Mouse (Mus musculus) midbrain, embryonic 14.5 days (tissue): ENCODE results near the gene Zmym6. TPM values are rescaled to one million over a fixed set of nuclear protein-coding genes. Genes with fewer than 3 reads are reported as not detected.
A peak's percentile ranks its signal among the peaks of the same experiment; 100 is the strongest.

Experiments used
- ATAC-seq: fragments of 200-750 bp; cut with Nextera tagmentation; 2 replicates; pipeline ENCODE4 v1.8.0; 2017; ENCODE audit warnings: moderate number of reproducible peaks, moderate library complexity; ENCODE audit not compliant: low FRiP score, low TSS enrichment
- DNase-seq: peaks from one replicate; pipeline ENCODE4 v3.0.0-alpha.2; 2015
- H3K27ac ChIP-seq: fragments of 300-500 bp; sonication (generic); replicated peaks from 2 replicates; pipeline ENCODE4 v1.5.1; 2014; ENCODE audit warnings: mild to moderate bottlenecking, low read depth, low read length, moderate library complexity
- H3K27me3 ChIP-seq: fragments of 300-500 bp; sonication (generic); 2 replicates; pipeline ENCODE4 v1.6.1; 2014; ENCODE audit warnings: low read length, control low read depth, mixed read lengths; ENCODE audit not compliant: control insufficient read depth, insufficient read depth
- H3K36me3 ChIP-seq: fragments of 300-500 bp; sonication (generic); 2 replicates; pipeline ENCODE4 v1.6.1; 2014; ENCODE audit warnings: low read length, control low read depth; ENCODE audit not compliant: control insufficient read depth, insufficient read depth
- H3K4me1 ChIP-seq: fragments of 300-500 bp; sonication (generic); 2 replicates; pipeline ENCODE4 v1.6.1; 2014; ENCODE audit warnings: mild to moderate bottlenecking, antibody characterized with exemption, low read length, control low read depth; ENCODE audit not compliant: control insufficient read depth, insufficient read depth
- H3K4me2 ChIP-seq: fragments of 300-500 bp; sonication (generic); 2 replicates; pipeline ENCODE4 v1.6.1; 2014; ENCODE audit warnings: mild to moderate bottlenecking, low read length, moderate library complexity
- H3K4me3 ChIP-seq: fragments of 300-500 bp; sonication (generic); replicated peaks from 2 replicates; pipeline ENCODE4 v1.5.1; 2014; ENCODE audit warnings: low read depth, low read length
- H3K9ac ChIP-seq: fragments of 300-500 bp; sonication (generic); replicated peaks from 2 replicates; pipeline ENCODE4 v1.6.1; 2014; ENCODE audit warnings: mild to moderate bottlenecking, low read length, moderate library complexity
- H3K9me3 ChIP-seq: fragments of 300-500 bp; sonication (generic); 2 replicates; pipeline ENCODE4 v1.6.1; 2016; ENCODE audit warnings: low read length, control low read depth, mixed read lengths; ENCODE audit not compliant: control insufficient read depth
- WGBS: fragments of 180-500 bp; shearing (Covaris S2); extraction: QIAGEN DNeasy Blood & Tissue Kit; methylation state at CpG from one replicate; pipeline ENCODE4 v1.1.7; 2014; 5-methylcytosine and 5-hydroxymethylcytosine counted together
- polyA plus RNA-seq: library from polyadenylated mRNA; unstranded; fragments of >200 nt; fragmentation: Nextera tagmentation; extraction: Ambion mirVana; gene quantifications from 2 replicates; pipeline ENCODE4 v1.2.1, GENCODE M21; 2014

The Zmym6 gene
- polyA plus RNA-seq, 1 experiment from 2014 or later: 42.8 TPM

DNA sequence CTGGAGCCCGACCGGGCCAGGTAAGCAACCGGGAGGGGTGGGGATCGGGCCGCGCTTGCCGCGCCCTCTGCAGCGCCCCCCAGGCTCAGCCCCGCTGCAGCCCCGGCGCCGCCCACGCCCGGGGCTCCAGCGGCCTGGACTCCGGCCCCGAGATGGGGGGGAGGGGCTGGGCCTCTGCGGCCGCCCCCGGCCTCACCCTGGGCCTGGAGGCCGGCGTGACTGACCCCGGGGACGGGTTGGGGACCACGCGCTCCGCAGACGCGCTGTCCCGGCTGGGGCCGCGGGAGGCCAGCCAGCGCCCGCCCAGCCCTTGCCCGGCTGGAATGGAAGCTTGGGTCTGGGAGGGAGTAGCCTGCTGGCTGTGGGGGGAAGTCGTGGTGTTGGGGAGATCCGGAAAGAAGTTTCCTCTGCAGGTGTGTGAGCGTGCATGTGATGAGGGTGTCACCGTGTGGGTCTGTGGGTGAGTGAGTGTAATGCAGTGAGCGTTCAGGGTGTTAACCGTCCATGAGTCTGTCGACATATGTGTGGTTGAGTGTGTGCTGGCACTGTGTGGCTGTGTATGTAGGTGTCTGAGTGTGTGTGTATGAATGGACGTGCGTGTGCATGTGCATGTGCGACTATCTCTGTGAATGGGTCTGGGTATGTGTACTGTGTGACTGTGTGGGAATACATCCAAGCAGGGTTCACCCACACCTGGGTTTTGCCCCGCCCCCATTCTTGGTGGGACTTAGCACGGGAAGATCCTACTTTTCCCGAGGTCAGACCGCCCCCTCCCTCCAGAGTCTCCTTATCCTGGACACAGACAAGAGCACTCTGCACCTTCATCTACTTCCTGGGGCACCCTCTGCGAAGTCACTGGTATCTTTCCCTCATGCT, 92.4 kb downstream of the Zmym6 start:
- peak; percentile 49 for ATAC-seq
- H3K9ac ChIP-seq: peak overlapping the region; percentile 92
- no peaks in the 10 kb centered on the region for H3K36me3 ChIP-seq
- WGBS: 2% methylated on average over 51 of the region's 51 CpGs
- H3K4me3 ChIP-seq: peak overlapping the region; percentile 86
- no peaks in the 10 kb centered on the region for H3K9me3 ChIP-seq
- no peak for DNase-seq
- H3K27ac ChIP-seq: peak overlapping the region; percentile 79
- peaks cover 36% of the 10 kb centered on the region for H3K4me1 ChIP-seq
- H3K4me2 ChIP-seq: peak overlapping the region; percentile 97
- H3K27me3 ChIP-seq: peaks cover 4% of the 10 kb centered on the region; the same call in 1 of the 2 replicates

DNA sequence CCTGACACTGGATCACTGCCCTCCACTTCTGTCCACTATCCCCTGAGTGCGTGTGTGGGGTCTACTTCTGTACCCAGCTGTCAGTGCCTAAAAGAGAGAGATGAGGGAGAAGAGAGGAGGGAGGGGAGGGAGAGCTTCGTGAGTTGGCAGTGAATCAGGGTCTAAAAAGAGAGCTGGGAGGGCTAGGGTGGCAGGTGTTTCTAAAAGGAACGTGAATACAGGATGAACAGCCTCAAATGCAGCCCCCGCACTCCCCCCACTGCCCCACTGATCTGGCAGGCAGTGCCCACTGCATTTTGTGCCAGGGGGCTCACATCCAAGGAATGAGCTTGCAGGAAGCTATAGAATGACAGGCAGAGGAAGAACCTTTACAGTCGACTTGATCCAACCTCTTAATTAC, 93.7 kb downstream of the Zmym6 start:
- Histone ChIP-seq H3K9ac (no peak overlapping the region), H3K27ac (no peak overlapping the region), H3K4me1 (peaks cover 36% of the 10 kb centered on the region), H3K27me3 (peaks cover 4% of the 10 kb centered on the region; the same call in 1 of the 2 replicates), H3K36me3 (no peaks in the 10 kb centered on the region), H3K9me3 (no peaks in the 10 kb centered on the region), H3K4me2 (peak overlapping the region; percentile 97), H3K4me3 (no peak overlapping the region)
- ATAC-seq (no peak), DNase-seq (no peak)
- 29% methylated on average over 5 of the region's 5 CpGs for WGBS

DNA sequence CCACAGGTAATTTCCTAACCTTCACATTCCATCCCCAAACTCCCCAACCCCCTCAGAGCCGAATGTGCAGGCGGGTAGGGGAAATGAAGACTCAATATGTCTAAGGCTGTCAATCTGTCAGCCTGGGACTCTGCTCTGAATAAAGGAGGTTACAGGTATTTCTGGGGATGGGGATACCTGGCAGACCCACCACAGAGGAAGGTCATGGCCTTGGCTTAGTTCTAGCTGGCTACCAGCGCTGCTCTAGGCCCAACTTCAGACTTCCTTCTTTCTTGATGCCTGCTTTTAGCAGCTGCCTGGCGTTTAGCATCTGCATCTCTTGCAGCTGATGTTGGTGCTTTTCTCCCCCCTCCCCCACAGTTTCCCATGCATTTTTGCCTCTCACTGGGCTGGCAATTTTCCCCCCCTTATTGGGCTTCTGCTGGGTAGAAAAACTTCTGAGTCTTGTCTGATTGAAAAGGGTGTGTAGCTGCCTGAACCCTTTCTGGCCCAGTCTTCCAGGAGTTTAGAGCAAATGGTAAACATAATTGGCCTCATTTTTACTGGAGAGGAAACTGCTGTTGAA, 94.2 kb downstream of the Zmym6 start:
- ATAC-seq (no peak), DNase-seq (no peak)
- Histone ChIP-seq H3K4me2 (peak overlapping the region; percentile 97; the same call in 1 of the 2 replicates), H3K4me3 (no peak overlapping the region), H3K36me3 (no peaks in the 10 kb centered on the region), H3K27me3 (peaks cover 4% of the 10 kb centered on the region; the same call in 1 of the 2 replicates), H3K9me3 (no peaks in the 10 kb centered on the region), H3K27ac (no peak overlapping the region), H3K9ac (no peak overlapping the region; the same call in 1 of the 2 replicates), H3K4me1 (peaks cover 36% of the 10 kb centered on the region)
- 56% methylated on average over 4 of the region's 4 CpGs for WGBS

- ATAC-seq: no peak
- Histone ChIP-seq H3K4me3 (no peak overlapping the region), H3K9ac (no peak overlapping the region), H3K27me3 (peaks cover 3% of the 10 kb centered on the region; the same call in 1 of the 2 replicates), H3K9me3 (no peaks in the 10 kb centered on the region), H3K36me3 (no peaks in the 10 kb centered on the region), H3K4me1 (peaks cover 36% of the 10 kb centered on the region), H3K27ac (no peak overlapping the region), H3K4me2 (no peak overlapping the region)
- DNase-seq: no peak
- 10% methylated on average over 7 of the region's 7 CpGs for WGBS
These were observed 94.9 kb downstream of the Zmym6 start for GRCm38 (mm10) chr4:127172119-127172518.

DNA sequence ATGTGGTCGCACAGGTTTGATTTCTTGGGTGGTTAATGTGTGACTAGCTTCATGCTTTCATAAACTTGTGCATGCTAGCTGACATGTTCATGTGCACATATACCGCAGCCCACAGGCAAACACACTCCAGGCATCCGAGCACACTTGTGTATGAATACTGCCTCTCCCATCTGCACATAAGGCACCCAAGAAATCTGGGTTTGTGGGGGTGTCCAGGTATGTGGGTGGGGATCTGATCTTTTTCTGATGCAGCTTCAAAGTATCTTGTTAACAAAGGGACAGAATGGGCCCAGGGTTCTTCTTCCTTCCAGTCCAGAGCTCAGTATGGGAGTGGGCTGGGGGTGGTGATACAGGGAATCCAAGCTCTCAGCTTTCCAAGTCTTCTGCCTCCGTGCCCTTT, 95.4 kb downstream of the Zmym6 start:
- ATAC-seq: no peak
- Histone ChIP-seq H3K9ac (peak overlapping the region; percentile 3; the same call in 1 of the 2 replicates), H3K4me2 (0 out of 2 replicates have a peak overlapping the region, but pooled peaks have one; percentile 27), H3K9me3 (no peaks in the 10 kb centered on the region), H3K27me3 (no peaks in the 10 kb centered on the region; the same call in 1 of the 2 replicates), H3K27ac (no peak overlapping the region), H3K36me3 (no peaks in the 10 kb centered on the region), H3K4me1 (peaks cover 35% of the 10 kb centered on the region), H3K4me3 (no peak overlapping the region)
- WGBS: 66% methylated on average over 4 of the region's 4 CpGs
- no peak for DNase-seq

- H3K9ac ChIP-seq: no peak overlapping the region
- ATAC-seq (no peak), DNase-seq (peak; percentile 62)
- peak overlapping the region; percentile 27; the same call in 1 of the 2 replicates for H3K4me2 ChIP-seq
- no peaks in the 10 kb centered on the region for H3K36me3 ChIP-seq
- H3K4me1 ChIP-seq: peaks cover 30% of the 10 kb centered on the region
- no peaks in the 10 kb centered on the region for H3K9me3 ChIP-seq
- WGBS: 3% methylated on average over 8 of the region's 8 CpGs
- H3K4me3 ChIP-seq: no peak overlapping the region
- no peaks in the 10 kb centered on the region for H3K27me3 ChIP-seq
- H3K27ac ChIP-seq: no peak overlapping the region
These were observed 96.3 kb downstream of the Zmym6 start for GRCm38 (mm10) chr4:127173461-127173860.

Other genes starting within 250 kb of the Zmym6 start
- gene Zmym4, start 109.2 kb upstream of the Zmym6 start, polyA plus RNA-seq: 33.7 and 37.7 TPM in 2 replicates
- gene Sfpq, start 56.1 kb upstream of the Zmym6 start, polyA plus RNA-seq: 119 and 131 TPM in 2 replicates
- gene Zmym1, start 16.2 kb upstream of the Zmym6 start, polyA plus RNA-seq: 20.1 and 38.2 TPM in 2 replicates
- gene Tmem35b, start 46.3 kb downstream of the Zmym6 start, polyA plus RNA-seq: 15.7 and 17.6 TPM in 2 replicates
- gene Dlgap3, start 91.8 kb downstream of the Zmym6 start, polyA plus RNA-seq: 22.3 and 25.5 TPM in 2 replicates
- 43.0 and 52.2 TPM in 2 replicates for gene Smim12, start 166.4 kb downstream of the Zmym6 start, polyA plus RNA-seq
- gene Gja4, start 236.7 kb downstream of the Zmym6 start, polyA plus RNA-seq: 15.7 and 24.4 TPM in 2 replicates